Mouse (Mus musculus): Measurements from ENCODE around the gene Psap.
A peak's percentile ranks its signal among the peaks of the same experiment; 100 is the strongest.
"Not testable (repeated sequence)": the region's sequence is repeated elsewhere in the genome, so short reads cannot be mapped to it uniquely, and the experiment has no call there.

Psap gene

DNA sequence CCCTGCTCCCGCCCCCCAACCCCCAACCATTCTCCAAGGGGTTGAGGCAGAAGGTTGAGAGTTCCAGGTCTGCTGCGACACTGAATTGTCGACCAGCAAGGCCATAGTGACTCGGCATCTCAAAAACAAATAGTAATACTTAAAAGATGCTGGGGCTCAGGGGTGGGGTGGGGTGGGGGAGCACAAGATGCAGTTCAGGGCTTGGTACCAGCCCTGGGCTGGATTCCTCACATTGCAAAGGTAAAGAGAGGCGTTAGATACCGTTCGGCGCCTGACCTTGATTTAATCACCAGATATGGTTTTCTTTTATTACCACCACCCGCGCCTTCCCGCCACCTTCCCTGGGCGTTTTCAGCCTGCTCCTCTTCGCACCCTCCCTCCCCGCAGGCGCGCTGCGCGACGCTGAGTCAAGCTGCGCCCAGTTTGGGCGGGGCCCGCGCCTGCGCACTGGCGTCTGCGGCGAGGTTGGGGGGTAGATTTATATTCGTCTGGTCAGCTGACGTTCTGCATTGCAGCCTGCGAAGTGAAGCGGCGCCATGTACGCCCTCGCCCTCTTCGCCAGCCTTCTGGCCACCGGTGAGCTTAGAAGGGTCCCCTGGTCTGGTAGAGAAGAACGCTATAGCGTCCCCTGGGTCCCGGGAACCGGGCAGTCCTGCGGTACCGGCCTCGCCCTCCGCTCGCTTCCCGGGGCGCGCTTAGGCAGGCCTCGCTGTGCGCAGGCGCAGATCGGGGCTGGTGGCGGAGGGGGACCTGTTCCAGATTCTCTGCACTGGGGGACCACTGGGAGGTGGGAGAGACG, at the start of gene Psap:
Gene Psap, plus strand, starts transcription at position 421 of the 799 bp plus-strand sequence.
- DNase-seq, result peak; percentile 100

DNA sequence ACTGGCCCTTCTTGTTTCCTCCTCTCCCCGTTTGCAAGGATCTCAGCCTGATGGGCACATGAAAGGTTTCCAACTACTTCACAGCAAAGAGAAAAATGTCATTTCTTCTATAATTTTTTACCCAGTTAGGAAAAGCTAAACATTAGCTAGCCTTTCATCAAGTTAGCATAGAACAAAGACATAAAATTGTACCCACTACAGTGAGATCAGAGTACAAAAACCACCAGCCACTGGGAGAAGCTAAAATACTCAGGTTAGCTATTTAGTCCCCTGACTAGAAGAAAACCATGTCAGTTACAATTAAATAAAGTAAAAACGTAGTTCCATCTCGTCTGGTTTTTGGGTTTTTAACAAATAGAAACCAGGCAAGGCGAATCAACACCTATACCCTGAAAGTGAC, 49.8 kb upstream of the Psap start:
- DNase-seq, result no peak

- DNase-seq, result no peak
Measured at GRCm38 (mm10) chr10:60229113-60229512, 48.3 kb upstream of the Psap start.

DNA sequence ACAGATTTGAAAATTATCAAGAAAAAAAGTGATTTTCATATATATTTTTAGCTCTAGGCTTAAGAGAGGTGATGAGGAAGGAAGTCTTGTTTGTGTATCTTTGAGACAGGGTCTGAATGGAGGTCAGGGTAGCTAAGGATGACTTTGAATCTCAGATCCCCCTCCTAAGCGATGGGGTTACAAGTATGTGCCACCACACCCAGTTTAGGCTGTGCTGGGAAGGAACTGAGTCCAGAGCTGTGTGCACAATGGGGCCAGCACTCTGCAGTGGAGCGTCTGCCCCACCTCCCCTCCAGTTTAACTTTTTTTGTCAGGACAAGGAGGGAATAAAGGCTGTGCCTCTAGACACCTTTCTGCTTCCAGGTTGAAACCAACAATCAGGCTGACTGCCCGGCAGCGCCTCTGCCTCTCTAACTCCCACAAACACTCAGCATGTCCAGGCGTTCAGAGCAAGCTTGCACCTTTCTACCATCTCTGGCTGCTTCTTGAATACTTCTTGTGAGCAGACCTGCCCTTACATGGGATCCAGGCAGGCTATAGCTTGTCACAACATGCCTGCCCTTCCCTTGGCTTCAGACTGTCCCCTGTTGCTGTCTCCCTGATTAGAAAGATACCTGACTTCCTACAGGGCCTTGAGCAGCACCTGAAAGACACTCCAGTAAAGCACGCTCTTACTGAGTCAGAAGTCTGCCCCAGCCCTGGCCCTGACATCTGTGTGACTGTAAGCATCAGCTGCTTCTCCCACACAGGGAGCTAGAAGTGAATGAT, 46.9 kb upstream of the Psap start:
- DNase-seq, result no peak

GRCm38 (mm10) chr10:60234006-60234405, 43.4 kb upstream of the Psap start:
- DNase-seq, result no peak

GRCm38 (mm10) chr10:60235876-60236275, 41.6 kb upstream of the Psap start:
- not testable (repeated sequence) for DNase-seq

DNA sequence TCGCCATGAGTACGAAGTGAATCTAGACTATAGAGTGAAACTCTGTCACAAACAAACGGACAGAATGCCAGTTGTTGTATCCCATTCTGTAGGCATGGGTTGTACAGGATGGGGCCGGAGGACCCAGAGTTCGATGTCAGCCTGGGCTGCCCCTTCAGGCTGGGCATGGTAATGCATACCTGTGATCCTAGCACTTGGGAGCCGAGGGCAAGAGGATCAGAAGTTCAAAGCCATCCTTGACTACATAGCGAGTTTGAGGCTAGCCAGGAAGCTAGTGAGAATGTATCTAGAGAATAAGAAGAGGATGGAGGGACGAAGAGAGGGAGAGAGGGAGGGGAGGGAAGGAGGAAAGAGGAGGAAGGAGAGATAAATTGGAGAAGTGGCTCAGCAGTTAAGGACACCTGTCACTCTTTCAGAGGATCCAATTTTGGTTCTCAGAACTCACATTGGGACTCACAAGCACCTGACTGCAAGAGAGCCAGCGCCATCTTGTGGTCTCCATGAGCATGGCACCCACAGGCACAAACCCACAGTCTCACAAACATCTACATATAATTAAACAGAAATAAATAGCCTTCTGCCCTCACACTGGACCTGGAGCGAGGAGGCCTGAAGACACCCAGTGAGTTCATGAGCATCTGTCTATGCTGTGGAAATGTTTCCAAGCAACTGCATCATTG, 39.8 kb upstream of the Psap start:
- DNase-seq, result no peak

GRCm38 (mm10) chr10:60240416-60240815, 37.0 kb upstream of the Psap start:
- no peak for DNase-seq

DNA sequence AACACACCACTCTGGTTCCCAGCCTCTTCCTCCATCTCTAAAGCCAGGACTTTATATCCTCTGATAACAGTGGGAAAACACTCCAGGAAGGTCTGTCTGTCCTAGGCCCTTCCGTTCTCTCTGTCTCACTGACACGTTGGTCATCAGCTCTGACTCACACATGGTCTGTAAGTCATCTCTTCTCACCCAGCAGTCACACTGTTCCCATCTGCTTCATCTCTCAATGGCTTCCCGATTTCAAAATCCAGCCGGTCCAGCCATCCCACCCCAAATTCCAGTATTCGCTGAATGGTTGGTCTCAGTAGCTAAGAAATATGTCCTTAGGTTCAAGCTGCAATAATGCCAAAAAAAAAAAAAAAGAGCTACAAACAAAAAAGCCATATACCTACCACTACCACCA, 33.5 kb upstream of the Psap start:
- no peak for DNase-seq

GRCm38 (mm10) chr10:60245041-60245440, 32.4 kb upstream of the Psap start:
- peak; percentile 97 for DNase-seq

- no peak for DNase-seq
Measured at GRCm38 (mm10) chr10:60245635-60246034, 31.8 kb upstream of the Psap start.

- peak; percentile 93 for DNase-seq
Measured at GRCm38 (mm10) chr10:60246519-60246918, 30.9 kb upstream of the Psap start.

DNA sequence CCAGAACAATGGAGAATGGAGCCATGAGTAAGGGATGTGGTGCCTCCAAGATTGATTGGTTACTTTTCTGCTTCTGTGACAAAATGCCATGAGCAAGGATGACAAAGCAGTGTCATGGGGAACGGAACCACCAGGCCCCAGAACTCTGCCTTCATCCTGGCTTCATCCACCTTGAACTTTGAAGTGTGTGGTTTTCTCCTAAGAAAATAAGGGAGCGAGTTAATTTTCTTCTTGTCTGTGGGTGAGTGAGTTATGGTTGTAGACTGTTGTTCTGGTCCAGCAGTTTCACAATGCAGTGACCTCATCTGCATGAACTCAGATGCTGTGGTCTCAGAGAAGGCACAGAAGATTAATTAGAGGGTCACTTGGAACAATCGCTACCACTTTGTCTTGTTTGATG, 29.1 kb upstream of the Psap start:
- not testable (repeated sequence) for DNase-seq

GRCm38 (mm10) chr10:60250426-60250965, 26.9 kb upstream of the Psap start:
- no peak for DNase-seq

DNA sequence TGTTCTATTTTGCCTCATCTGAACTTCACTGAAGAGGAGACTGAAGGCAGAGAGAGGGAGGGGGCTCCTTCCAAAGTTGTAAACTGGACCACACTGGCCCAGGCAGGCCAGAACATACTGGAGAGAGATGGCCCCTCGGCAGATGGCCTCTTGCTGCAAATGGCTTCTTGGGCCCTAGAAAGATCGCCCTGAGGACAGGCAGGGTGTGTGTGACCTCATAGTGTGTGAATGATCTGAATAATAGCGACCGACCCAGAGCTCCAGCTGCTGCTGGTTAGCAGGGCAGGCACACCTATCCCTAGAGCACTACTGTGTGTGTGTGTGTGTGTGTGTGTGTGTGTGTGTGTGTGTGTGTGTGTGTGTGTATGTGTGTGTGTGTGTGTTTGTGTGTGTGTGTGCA, 25.2 kb upstream of the Psap start:
- DNase-seq, result no peak

DNA sequence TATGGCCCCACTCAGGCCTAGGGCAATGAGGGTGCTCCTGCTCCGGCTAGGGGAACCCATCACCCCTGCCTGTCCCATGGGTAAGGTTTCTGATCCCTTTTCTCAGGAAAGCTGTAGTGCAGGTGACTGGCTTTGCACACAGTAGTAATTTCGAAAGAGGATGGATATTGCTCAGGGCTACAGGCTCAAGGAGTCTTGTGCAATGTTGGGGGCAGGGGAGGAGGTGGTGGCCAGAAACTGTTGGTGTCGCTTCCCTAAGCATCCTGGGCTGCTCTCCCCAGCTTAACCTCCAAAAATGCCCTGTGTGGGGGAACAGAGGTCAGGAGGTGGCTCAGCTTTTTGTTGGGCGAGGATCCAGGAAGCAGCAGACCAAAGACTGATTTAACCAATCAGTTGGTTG, 24.8 kb upstream of the Psap start:
- DNase-seq, result peak; percentile 94

- DNase-seq, result no peak
Measured at GRCm38 (mm10) chr10:60256088-60256487, 21.3 kb upstream of the Psap start.

DNA sequence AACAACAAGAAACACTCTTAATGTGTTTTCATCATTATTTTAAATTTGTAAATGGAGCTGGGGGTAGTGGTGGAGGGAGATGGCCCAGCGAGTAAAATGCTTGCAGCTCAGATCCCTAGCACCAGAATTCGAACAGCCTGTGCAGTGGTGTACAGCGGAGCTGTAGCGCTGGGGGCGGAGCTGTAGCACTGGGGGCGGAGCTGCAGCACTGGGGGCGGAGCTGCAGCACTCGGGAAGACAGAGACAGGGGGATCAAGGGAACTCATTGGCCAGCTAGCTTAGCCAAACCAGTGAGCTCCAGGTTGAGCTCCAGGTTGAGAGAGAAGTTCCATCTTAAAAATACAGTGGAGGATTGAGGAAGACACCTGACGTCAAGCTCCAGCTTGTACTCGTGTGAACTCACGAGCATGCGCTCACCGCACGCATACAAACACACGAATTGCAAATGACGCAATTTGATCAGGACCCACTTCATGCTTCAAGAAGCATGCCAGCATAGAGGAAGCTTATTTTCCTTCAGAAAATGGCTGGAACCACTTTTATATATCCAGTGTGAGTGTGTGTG, 20.1 kb upstream of the Psap start:
- no peak for DNase-seq

DNA sequence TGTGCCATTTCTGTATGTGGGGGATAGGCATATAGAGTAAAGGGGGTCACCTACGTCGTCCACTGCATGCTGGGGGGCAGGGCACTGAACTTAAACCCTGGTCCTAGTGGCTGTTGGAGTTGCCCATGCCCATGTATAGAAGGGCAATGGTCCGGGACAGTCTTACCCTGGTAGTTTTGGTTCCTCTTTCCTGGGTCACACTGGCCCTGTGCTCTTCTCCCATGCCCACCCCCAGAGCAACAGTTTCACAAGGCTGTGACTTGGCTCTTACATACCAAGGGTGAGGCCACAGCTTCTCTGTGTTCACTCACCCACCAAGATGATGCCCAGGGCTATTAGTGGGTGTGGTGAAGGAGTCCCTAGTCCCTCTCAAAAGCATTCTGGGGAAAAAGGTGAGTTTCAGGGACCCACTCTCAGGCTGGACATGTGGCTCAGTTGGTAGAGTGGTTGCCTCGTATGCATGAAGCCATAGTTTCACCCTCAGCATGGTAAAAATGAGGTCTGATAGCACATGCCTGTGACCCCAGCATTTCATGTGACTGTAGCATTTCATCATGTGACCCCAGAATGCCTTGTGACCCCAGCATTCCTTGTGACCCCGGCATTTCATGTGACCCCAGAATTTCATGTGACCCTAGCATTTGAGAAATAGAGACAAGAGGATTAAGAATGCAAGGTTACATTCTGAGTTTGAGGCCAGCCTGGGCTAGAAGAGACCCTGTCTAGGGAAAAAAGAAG, 16.7 kb upstream of the Psap start:
- peak; percentile 98 for DNase-seq

- DNase-seq, result no peak
Measured at GRCm38 (mm10) chr10:60261530-60261929, 15.9 kb upstream of the Psap start.

DNA sequence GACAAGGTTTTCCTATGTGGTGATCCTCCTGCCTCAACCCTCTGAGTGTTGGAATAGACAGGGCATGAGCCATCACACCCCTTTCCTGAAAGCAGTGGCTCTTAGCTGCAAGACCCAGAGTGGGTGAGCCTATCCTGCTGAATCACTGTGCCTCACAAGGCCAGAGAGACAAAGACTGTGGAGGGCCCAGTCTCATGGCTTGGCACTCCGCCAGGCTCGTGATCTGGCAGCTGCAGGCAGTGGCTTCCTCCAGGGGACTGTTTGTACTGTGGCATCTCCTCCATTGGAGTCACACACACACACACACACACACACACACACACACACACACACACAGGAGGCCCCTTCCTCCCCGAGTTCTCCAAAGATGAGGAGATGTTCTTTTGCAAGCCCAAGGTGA, 15.0 kb upstream of the Psap start:
- DNase-seq, result peak; percentile 99

GRCm38 (mm10) chr10:60263351-60263750, 14.1 kb upstream of the Psap start:
- peak; percentile 90 for DNase-seq

Measured in heart, adult 11 months (tissue).